Mouse (Mus musculus): ENCODE data around the gene Gimap1. TPM values are rescaled to one million over a fixed set of nuclear protein-coding genes. Genes with fewer than 3 reads are reported as not detected.
A peak's percentile ranks its signal among the peaks of the same experiment; 100 is the strongest.

The Gimap1 gene
- polyA plus RNA-seq (2015; fragmentation: Nextera tagmentation; extraction: Ambion mirVana) = 32.4 and 33.1 TPM in 2 replicates

DNA sequence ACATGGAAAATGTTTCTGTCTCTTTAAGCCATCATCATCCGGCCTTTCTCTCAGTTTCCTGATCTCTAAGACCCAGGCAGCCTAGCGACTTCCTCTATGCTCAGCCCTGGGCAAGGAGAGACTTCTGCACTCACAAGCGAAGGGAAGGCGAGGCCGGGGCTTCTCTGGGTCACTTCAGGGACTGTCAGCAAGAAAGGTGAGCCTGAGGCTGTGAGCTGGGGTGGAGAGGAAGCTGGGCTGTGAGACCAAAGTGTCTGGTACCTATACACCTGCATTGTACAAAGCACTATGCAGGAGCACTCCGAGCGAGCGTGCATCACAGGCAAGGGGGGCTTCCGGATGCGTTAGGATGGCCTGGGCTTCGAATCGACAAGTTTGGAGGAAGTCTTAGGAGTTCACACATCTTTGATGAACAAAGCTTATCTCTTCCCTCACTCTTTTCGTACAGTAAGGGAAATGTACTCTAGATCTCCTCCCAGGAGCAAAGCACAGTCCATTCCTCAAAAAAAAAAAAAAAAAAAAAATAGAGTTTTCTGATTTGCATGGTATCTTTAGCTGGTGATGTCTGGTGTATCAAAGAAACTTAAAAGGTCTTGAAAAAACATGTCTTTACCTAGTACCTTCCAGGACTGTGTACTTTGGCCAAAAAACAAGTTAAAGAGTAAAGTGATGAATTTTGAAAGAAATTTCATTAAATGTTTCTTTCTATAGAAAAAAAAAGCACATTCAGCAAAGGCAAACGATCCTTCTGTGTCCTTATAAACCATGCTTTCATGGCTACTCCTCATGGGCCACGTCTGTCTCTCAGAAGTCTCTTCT lies at the start of gene Gimap1:
Gimap1 (plus strand) TSS at position 94 of the 819 bp plus-strand sequence.
- H3K4me3 ChIP-seq (replicated peaks) = peak within 1 kb of the TSS; percentile 35
- ATAC-seq (replicated peaks; ENCODE audit: low FRiP score) = no peak
- WGBS = 73% methylated on average over 15 of the region's 15 CpGs
- peak within 1 kb of the TSS; percentile 86 for H3K4me2 ChIP-seq
- H3K9me3 ChIP-seq (replicated peaks) = no peaks in the 10 kb centered on the region
- H3K9ac ChIP-seq = no peak within 1 kb of the TSS
- H3K36me3 ChIP-seq = no peaks in the 10 kb centered on the region
- peaks cover 24% of the 10 kb centered on the region for H3K4me1 ChIP-seq
- peaks cover 28% of the 10 kb centered on the region for H3K27me3 ChIP-seq
- peak within 1 kb of the TSS; percentile 69; the same call in 1 of the 2 replicates for H3K27ac ChIP-seq

- no peaks in the 10 kb centered on the region for H3K4me1 ChIP-seq
- WGBS = 77% methylated on average over 2 of the region's 2 CpGs
- ATAC-seq (replicated peaks; ENCODE audit: low FRiP score) = no peak
- H3K4me2 ChIP-seq = no peak overlapping the region
- no peaks in the 10 kb centered on the region for H3K36me3 ChIP-seq
- no peak overlapping the region for H3K4me3 ChIP-seq (replicated peaks)
- no peak overlapping the region for H3K9ac ChIP-seq
- no peaks in the 10 kb centered on the region for H3K27me3 ChIP-seq
- no peak overlapping the region for H3K27ac ChIP-seq
- H3K9me3 ChIP-seq (replicated peaks) = no peaks in the 10 kb centered on the region
Observed at GRCm38 (mm10) chr6:48689320-48689719, 49.5 kb upstream of the Gimap1 start.

- no peaks in the 10 kb centered on the region for H3K27me3 ChIP-seq
- H3K36me3 ChIP-seq = no peaks in the 10 kb centered on the region
- H3K9me3 ChIP-seq (replicated peaks) = no peaks in the 10 kb centered on the region
- ATAC-seq (replicated peaks; ENCODE audit: low FRiP score) = no peak
- H3K27ac ChIP-seq = no peak overlapping the region
- no peak overlapping the region for H3K4me3 ChIP-seq (replicated peaks)
- no peak overlapping the region for H3K9ac ChIP-seq
- 88% methylated on average over 6 of the region's 6 CpGs for WGBS
- H3K4me2 ChIP-seq = no peak overlapping the region
- H3K4me1 ChIP-seq = 0 out of 2 replicates have a peak, but pooled peaks cover 3% of the 10 kb centered on the region
Observed at GRCm38 (mm10) chr6:48692962-48693361, 45.9 kb upstream of the Gimap1 start.

GRCm38 (mm10) chr6:48696830-48697554 lies 41.9 kb upstream of the Gimap1 start:
- H3K9me3 ChIP-seq (replicated peaks) = no peaks in the 10 kb centered on the region
- no peak overlapping the region for H3K9ac ChIP-seq
- no peak overlapping the region for H3K4me3 ChIP-seq (replicated peaks)
- peak overlapping the region; percentile 73 for H3K27ac ChIP-seq
- no peaks in the 10 kb centered on the region for H3K27me3 ChIP-seq
- no peaks in the 10 kb centered on the region; the same call in 1 of the 2 replicates for H3K36me3 ChIP-seq
- 83% methylated on average over 4 of the region's 4 CpGs for WGBS
- H3K4me2 ChIP-seq = no peak overlapping the region
- no peak for ATAC-seq (replicated peaks; ENCODE audit: low FRiP score)
- 0 out of 2 replicates have a peak, but pooled peaks cover 3% of the 10 kb centered on the region for H3K4me1 ChIP-seq

- Histone ChIP-seq H3K4me1 (0 out of 2 replicates have a peak, but pooled peaks cover 3% of the 10 kb centered on the region), H3K4me2 (no peak overlapping the region), H3K9ac (no peak overlapping the region), H3K27me3 (no peaks in the 10 kb centered on the region), H3K27ac (peak overlapping the region; percentile 73), H3K36me3 (no peaks in the 10 kb centered on the region; the same call in 1 of the 2 replicates), H3K4me3 (replicated peaks) (no peak overlapping the region), H3K9me3 (replicated peaks) (no peaks in the 10 kb centered on the region)
- WGBS = 44% methylated on average over 1 of the region's 1 CpGs
- ATAC-seq (replicated peaks; ENCODE audit: low FRiP score) = no peak
Observed at GRCm38 (mm10) chr6:48697555-48697930, 41.3 kb upstream of the Gimap1 start.

GRCm38 (mm10) chr6:48698066-48698856 lies 40.6 kb upstream of the Gimap1 start:
- H3K27ac ChIP-seq = peak overlapping the region; percentile 59; the same call in 1 of the 2 replicates
- no peaks in the 10 kb centered on the region for H3K27me3 ChIP-seq
- no peak overlapping the region for H3K4me3 ChIP-seq (replicated peaks)
- no peaks in the 10 kb centered on the region for H3K9me3 ChIP-seq (replicated peaks)
- no peak for ATAC-seq (replicated peaks; ENCODE audit: low FRiP score)
- 0 out of 2 replicates have a peak, but pooled peaks cover 3% of the 10 kb centered on the region for H3K4me1 ChIP-seq
- H3K36me3 ChIP-seq = no peaks in the 10 kb centered on the region; the same call in 1 of the 2 replicates
- WGBS = 81% methylated on average over 7 of the region's 7 CpGs
- H3K4me2 ChIP-seq = no peak overlapping the region
- H3K9ac ChIP-seq = no peak overlapping the region

GRCm38 (mm10) chr6:48698888-48699287 lies 40.0 kb upstream of the Gimap1 start:
- H3K9ac ChIP-seq = no peak overlapping the region

DNA sequence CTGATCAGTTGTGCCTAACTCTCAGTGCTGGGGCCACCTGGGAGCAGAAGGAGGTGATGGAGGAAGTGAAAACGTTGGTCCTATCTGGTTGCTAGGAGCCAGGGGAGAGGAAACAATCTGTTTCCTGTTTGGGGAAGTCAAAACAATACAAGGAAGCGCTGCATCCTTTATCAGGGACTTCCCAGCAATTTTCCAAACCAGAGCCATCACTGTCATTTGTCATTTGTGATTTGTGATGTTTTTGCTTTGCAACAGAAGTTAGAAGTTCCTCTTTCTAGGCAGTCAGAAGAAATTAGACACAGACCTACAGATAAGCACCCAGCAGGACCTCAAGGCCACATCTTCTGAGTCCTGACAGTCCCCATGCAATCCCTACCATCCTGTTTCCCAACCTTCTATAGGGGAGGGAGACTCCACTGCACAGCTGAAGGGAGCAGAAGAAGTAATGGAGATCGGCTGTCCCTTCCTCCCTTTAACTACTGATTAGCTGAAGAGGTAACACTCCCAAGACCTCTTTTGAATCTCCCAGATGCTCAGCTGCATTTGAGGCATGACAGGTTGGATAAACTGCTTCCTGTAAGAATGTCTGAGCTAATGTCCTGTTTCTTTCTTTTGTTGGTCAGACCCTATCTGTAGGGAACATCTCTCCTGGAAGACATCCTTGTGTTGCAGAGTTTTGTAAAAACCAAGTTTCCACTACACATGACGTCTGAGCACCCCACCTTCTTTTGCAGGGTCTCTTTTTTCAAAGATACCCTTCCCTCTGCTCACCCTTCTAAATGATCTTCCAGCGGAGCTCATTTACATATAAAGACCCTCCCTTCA lies 38.4 kb upstream of the Gimap1 start:
- H3K4me1 ChIP-seq = 0 out of 2 replicates have a peak, but pooled peaks cover 3% of the 10 kb centered on the region
- 41% methylated on average over 5 of the region's 5 CpGs for WGBS
- peak overlapping the region; percentile 68 for H3K27ac ChIP-seq
- no peak overlapping the region for H3K4me3 ChIP-seq (replicated peaks)
- H3K9me3 ChIP-seq (replicated peaks) = no peaks in the 10 kb centered on the region
- no peaks in the 10 kb centered on the region; the same call in 1 of the 2 replicates for H3K36me3 ChIP-seq
- no peak overlapping the region for H3K4me2 ChIP-seq
- no peak overlapping the region for H3K9ac ChIP-seq
- H3K27me3 ChIP-seq = no peaks in the 10 kb centered on the region
- ATAC-seq (replicated peaks; ENCODE audit: low FRiP score) = peak; percentile 62; the same call in 1 of the 2 replicates

More at GRCm38 (mm10) chr6:48698888-48699287, 40.0 kb upstream of the Gimap1 start:
- Histone ChIP-seq H3K4me3 (replicated peaks) (no peak overlapping the region), H3K4me1 (0 out of 2 replicates have a peak, but pooled peaks cover 3% of the 10 kb centered on the region), H3K36me3 (no peaks in the 10 kb centered on the region; the same call in 1 of the 2 replicates), H3K9me3 (replicated peaks) (no peaks in the 10 kb centered on the region), H3K4me2 (no peak overlapping the region), H3K27me3 (no peaks in the 10 kb centered on the region), H3K27ac (peak overlapping the region; percentile 59)
- WGBS = 77% methylated on average over 3 of the region's 3 CpGs
- ATAC-seq (replicated peaks; ENCODE audit: low FRiP score) = no peak

GRCm38 (mm10) chr6:48702146-48702545 lies 36.7 kb upstream of the Gimap1 start:
- no peaks in the 10 kb centered on the region for H3K9me3 ChIP-seq (replicated peaks)
- H3K4me2 ChIP-seq = no peak overlapping the region
- no peaks in the 10 kb centered on the region for H3K27me3 ChIP-seq
- peak overlapping the region; percentile 61; the same call in 1 of the 2 replicates for H3K27ac ChIP-seq
- no peak for ATAC-seq (replicated peaks; ENCODE audit: low FRiP score)
- H3K9ac ChIP-seq = no peak overlapping the region
- H3K36me3 ChIP-seq = no peaks in the 10 kb centered on the region; the same call in 1 of the 2 replicates
- 0 out of 2 replicates have a peak, but pooled peaks cover 2% of the 10 kb centered on the region for H3K4me1 ChIP-seq
- H3K4me3 ChIP-seq (replicated peaks) = no peak overlapping the region
- WGBS = 87% methylated on average over 7 of the region's 7 CpGs

- no peak for ATAC-seq (replicated peaks; ENCODE audit: low FRiP score)
- WGBS = 71% methylated on average over 5 of the region's 5 CpGs
- H3K27me3 ChIP-seq = no peaks in the 10 kb centered on the region
- no peak overlapping the region for H3K9ac ChIP-seq
- no peak overlapping the region for H3K4me3 ChIP-seq (replicated peaks)
- no peak overlapping the region for H3K4me2 ChIP-seq
- H3K27ac ChIP-seq = peak overlapping the region; percentile 61; the same call in 1 of the 2 replicates
- no peaks in the 10 kb centered on the region for H3K9me3 ChIP-seq (replicated peaks)
- H3K4me1 ChIP-seq = no peaks in the 10 kb centered on the region
- H3K36me3 ChIP-seq = no peaks in the 10 kb centered on the region; the same call in 1 of the 2 replicates
Observed at GRCm38 (mm10) chr6:48702601-48703000, 36.3 kb upstream of the Gimap1 start.

- Histone ChIP-seq H3K36me3 (no peaks in the 10 kb centered on the region; the same call in 1 of the 2 replicates), H3K4me2 (no peak overlapping the region), H3K9ac (no peak overlapping the region), H3K27me3 (no peaks in the 10 kb centered on the region), H3K4me3 (replicated peaks) (no peak overlapping the region), H3K27ac (no peak overlapping the region), H3K9me3 (replicated peaks) (no peaks in the 10 kb centered on the region), H3K4me1 (no peaks in the 10 kb centered on the region)
- ATAC-seq (replicated peaks; ENCODE audit: low FRiP score) = no peak
Observed at GRCm38 (mm10) chr6:48704146-48704545, 34.7 kb upstream of the Gimap1 start.
